Mouse (Mus musculus) neural tube, embryonic 14.5 days (tissue): ENCODE measurements around the gene Fbxw9. TPM values are rescaled to one million over a fixed set of nuclear protein-coding genes. Genes with fewer than 3 reads are reported as not detected.

Experiments
- ATAC-seq: fragments of 200-750 bp; cut with Nextera tagmentation; 2 replicates; pipeline ENCODE4 v1.8.0; 2017; ENCODE audit warnings: low read depth, mild to moderate bottlenecking, moderate TSS enrichment, moderate library complexity
- H3K27ac ChIP-seq: fragments of 300-500 bp; sonication (generic); 2 replicates; pipeline ENCODE4 v1.5.1; 2014; ENCODE audit warnings: low read depth, mild to moderate bottlenecking, control low read depth, low read length, moderate library complexity, mixed read lengths
- H3K27me3 ChIP-seq: fragments of 300-500 bp; sonication (generic); 2 replicates; pipeline ENCODE4 v1.6.1; 2014; ENCODE audit warnings: low read length; ENCODE audit not compliant: control insufficient read depth, insufficient read depth
- H3K36me3 ChIP-seq: fragments of 300-500 bp; sonication (generic); 2 replicates; pipeline ENCODE4 v1.6.1; 2014; ENCODE audit warnings: low read length, mixed read lengths; ENCODE audit not compliant: control insufficient read depth, insufficient read depth
- H3K4me1 ChIP-seq: fragments of 300-500 bp; sonication (generic); 2 replicates; pipeline ENCODE4 v1.6.1; 2014; ENCODE audit warnings: low read length; ENCODE audit not compliant: control insufficient read depth, insufficient read depth
- H3K4me2 ChIP-seq: fragments of 300-500 bp; sonication (generic); 2 replicates; pipeline ENCODE4 v1.6.1; 2014; ENCODE audit warnings: mild to moderate bottlenecking, low read depth, low read length, control low read depth
- H3K4me3 ChIP-seq: fragments of 300-500 bp; sonication (generic); 2 replicates; pipeline ENCODE4 v1.5.1; 2014; ENCODE audit warnings: low read depth, low read length, control low read depth, mixed read lengths
- H3K9ac ChIP-seq: fragments of 300-500 bp; sonication (generic); replicated peaks from 2 replicates; pipeline ENCODE4 v1.6.1; 2014; ENCODE audit warnings: low read depth, mild to moderate bottlenecking, control low read depth, low read length, mixed read lengths
- H3K9me3 ChIP-seq: fragments of 300-500 bp; sonication (generic); 2 replicates; pipeline ENCODE4 v1.6.1; 2016; ENCODE audit warnings: low read length; ENCODE audit not compliant: control insufficient read depth
- WGBS: fragments of 180-500 bp; shearing (Covaris S2); extraction: QIAGEN DNeasy Blood & Tissue Kit; methylation state at CpG from one replicate; pipeline ENCODE4 v1.1.7; 2014; 5-methylcytosine and 5-hydroxymethylcytosine counted together
- polyA plus RNA-seq: library from polyadenylated mRNA; unstranded; fragments of >200 nt; fragmentation: Nextera tagmentation; extraction: Ambion mirVana; gene quantifications from 2 replicates; pipeline ENCODE4 v1.2.1, GENCODE M21; 2014

The Fbxw9 gene
- polyA plus RNA-seq: 57.0 and 66.3 TPM in 2 replicates

GRCm38 (mm10) chr8:85059879-85060616 is at the start of gene Fbxw9:
Fbxw9 (plus strand) TSS chr8:85060055.
- Histone ChIP-seq H3K27ac (no peak within 1 kb of the TSS), H3K4me3 (peak within 1 kb of the TSS; percentile 90), H3K27me3 (no peaks in the 10 kb centered on the region), H3K36me3 (peaks cover 21% of the 10 kb centered on the region; the same call in 1 of the 2 replicates), H3K9me3 (no peaks in the 10 kb centered on the region), H3K4me1 (peaks cover 10% of the 10 kb centered on the region), H3K4me2 (peak within 1 kb of the TSS; percentile 96), H3K9ac (peak within 1 kb of the TSS; percentile 67)
- WGBS: 1% methylated on average over 52 of the region's 53 CpGs
- ATAC-seq: peak; percentile 94

GRCm38 (mm10) chr8:85011242-85011641 is 48.6 kb upstream of the Fbxw9 start:
- Histone ChIP-seq H3K9me3 (no peaks in the 10 kb centered on the region), H3K27ac (no peak overlapping the region), H3K4me2 (no peak overlapping the region), H3K4me3 (no peak overlapping the region), H3K9ac (no peak overlapping the region), H3K27me3 (peaks cover 8% of the 10 kb centered on the region; the same call in 1 of the 2 replicates), H3K4me1 (no peaks in the 10 kb centered on the region), H3K36me3 (no peaks in the 10 kb centered on the region)
- 18% methylated on average over 28 of the region's 28 CpGs for WGBS
- no peak for ATAC-seq

GRCm38 (mm10) chr8:85013230-85013840 is 46.5 kb upstream of the Fbxw9 start:
- H3K9me3 ChIP-seq: no peaks in the 10 kb centered on the region
- peak overlapping the region; percentile 50 for H3K9ac ChIP-seq
- peak; percentile 80 for ATAC-seq
- peaks cover 12% of the 10 kb centered on the region; the same call in 1 of the 2 replicates for H3K36me3 ChIP-seq
- peaks cover 8% of the 10 kb centered on the region; the same call in 1 of the 2 replicates for H3K27me3 ChIP-seq
- no peak overlapping the region for H3K27ac ChIP-seq
- 5% methylated on average over 25 of the region's 26 CpGs for WGBS
- H3K4me3 ChIP-seq: peak overlapping the region; percentile 30
- H3K4me2 ChIP-seq: peak overlapping the region; percentile 54
- no peaks in the 10 kb centered on the region for H3K4me1 ChIP-seq

GRCm38 (mm10) chr8:85014431-85014830 is 45.4 kb upstream of the Fbxw9 start, which contains the start of gene Best2:
Best2 (minus strand) TSS chr8:85014531.
- peak within 1 kb of the TSS; percentile 50 for H3K9ac ChIP-seq
- no peaks in the 10 kb centered on the region for H3K4me1 ChIP-seq
- H3K27me3 ChIP-seq: peaks cover 8% of the 10 kb centered on the region; the same call in 1 of the 2 replicates
- no peak for ATAC-seq
- H3K36me3 ChIP-seq: peaks cover 23% of the 10 kb centered on the region
- H3K4me2 ChIP-seq: peak within 1 kb of the TSS; percentile 54
- no peaks in the 10 kb centered on the region for H3K9me3 ChIP-seq
- H3K4me3 ChIP-seq: peak within 1 kb of the TSS; percentile 30
- no peak within 1 kb of the TSS for H3K27ac ChIP-seq
- WGBS: 51% methylated on average over 2 of the region's 2 CpGs

GRCm38 (mm10) chr8:85016724-85017123 is 43.1 kb upstream of the Fbxw9 start:
- Histone ChIP-seq H3K27me3 (peaks cover 4% of the 10 kb centered on the region; the same call in 1 of the 2 replicates), H3K4me2 (no peak overlapping the region), H3K27ac (no peak overlapping the region), H3K4me3 (no peak overlapping the region), H3K4me1 (no peaks in the 10 kb centered on the region), H3K9ac (no peak overlapping the region), H3K36me3 (peaks cover 32% of the 10 kb centered on the region), H3K9me3 (no peaks in the 10 kb centered on the region)
- no peak for ATAC-seq
- WGBS: 74% methylated on average over 10 of the region's 10 CpGs

- H3K4me1 ChIP-seq: no peaks in the 10 kb centered on the region
- H3K27me3 ChIP-seq: peaks cover 4% of the 10 kb centered on the region; the same call in 1 of the 2 replicates
- no peak overlapping the region for H3K4me2 ChIP-seq
- H3K4me3 ChIP-seq: no peak overlapping the region
- H3K36me3 ChIP-seq: peaks cover 35% of the 10 kb centered on the region
- ATAC-seq: no peak
- H3K27ac ChIP-seq: no peak overlapping the region
- H3K9ac ChIP-seq: no peak overlapping the region
- no peaks in the 10 kb centered on the region for H3K9me3 ChIP-seq
- 62% methylated on average over 5 of the region's 5 CpGs for WGBS
Measured at GRCm38 (mm10) chr8:85017209-85017608, 42.6 kb upstream of the Fbxw9 start.

GRCm38 (mm10) chr8:85021514-85022055 is 38.3 kb upstream of the Fbxw9 start:
- no peak for ATAC-seq
- H3K27me3 ChIP-seq: no peaks in the 10 kb centered on the region
- H3K27ac ChIP-seq: no peak overlapping the region
- H3K36me3 ChIP-seq: peaks cover 47% of the 10 kb centered on the region
- H3K9ac ChIP-seq: no peak overlapping the region
- H3K4me3 ChIP-seq: no peak overlapping the region
- no peak overlapping the region for H3K4me2 ChIP-seq
- 95% methylated on average over 3 of the region's 3 CpGs for WGBS
- H3K9me3 ChIP-seq: no peaks in the 10 kb centered on the region
- peaks cover 12% of the 10 kb centered on the region; the same call in 1 of the 2 replicates for H3K4me1 ChIP-seq

- Histone ChIP-seq H3K27ac (no peak overlapping the region), H3K4me2 (peak overlapping the region; percentile 89; the same call in 1 of the 2 replicates), H3K4me3 (no peak overlapping the region; the same call in 1 of the 2 replicates), H3K9ac (no peak overlapping the region), H3K36me3 (peaks cover 29% of the 10 kb centered on the region), H3K9me3 (no peaks in the 10 kb centered on the region), H3K4me1 (peaks cover 20% of the 10 kb centered on the region), H3K27me3 (no peaks in the 10 kb centered on the region)
- 94% methylated on average over 3 of the region's 3 CpGs for WGBS
- no peak for ATAC-seq
Measured at GRCm38 (mm10) chr8:85023846-85024245, 36.0 kb upstream of the Fbxw9 start.
